Mouse (Mus musculus) lung, postnatal 4 days (tissue): ENCODE measurements at regions not wholly inside any gene's neighbourhood (a gene's known extent, or its start where the extent isn't known, plus 50 kb on each side); places are given as distances from the start of the nearest gene placed in this dataset.

Experiments
- DNase-seq, 2 experiments: peaks; one replicate each; pipeline ENCODE4 v3.0.0; 2021

DNA sequence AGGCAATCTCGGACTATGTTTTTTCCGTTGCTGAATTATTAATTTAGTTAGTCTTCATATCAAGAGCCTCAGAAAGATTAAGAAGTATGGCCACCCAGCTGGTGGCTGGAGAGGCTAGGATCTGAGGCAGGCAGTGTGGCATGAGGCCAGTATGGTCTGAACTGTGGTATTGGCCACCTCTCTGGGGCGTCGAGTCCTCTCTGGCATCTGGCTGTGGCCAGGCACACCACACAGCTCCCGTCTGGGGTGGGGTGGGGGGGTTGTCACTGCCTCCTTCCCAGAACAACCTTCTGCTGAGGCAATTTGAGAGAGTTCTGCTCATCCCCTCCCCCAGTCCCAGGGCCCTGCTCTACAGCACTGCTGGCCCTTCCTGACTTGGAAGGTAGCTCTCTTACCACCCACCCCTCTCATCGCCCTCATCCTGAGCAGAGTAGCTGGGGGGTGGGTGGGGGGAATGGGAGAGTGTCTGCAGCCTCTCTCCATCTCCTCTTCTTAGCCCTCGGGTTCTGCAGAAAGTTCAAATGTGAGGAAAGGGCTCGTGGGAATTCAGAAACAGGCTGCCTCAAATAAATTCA, 103.2 kb downstream of the Vegfa start:
- DNase-seq: no peak

DNA sequence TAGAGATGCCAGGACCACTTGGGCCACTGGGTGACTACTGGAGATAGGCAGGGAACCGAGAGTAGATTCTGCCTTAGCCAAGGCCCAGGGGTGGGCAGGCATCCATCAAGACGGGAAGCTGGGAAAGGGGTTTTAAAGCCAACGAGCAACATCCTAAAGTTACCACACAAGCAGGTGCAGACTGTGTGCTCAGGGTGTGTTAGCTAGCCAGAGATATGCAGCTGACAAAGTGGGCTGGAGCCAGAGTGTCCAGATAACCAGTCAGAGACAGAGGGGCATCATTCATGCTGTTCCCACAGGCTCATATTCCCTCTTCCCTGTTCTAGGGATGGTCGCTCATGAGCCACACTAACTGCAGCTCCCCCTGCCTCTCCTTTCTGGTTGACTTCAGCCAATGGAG, 104.2 kb downstream of the Vegfa start:
- DNase-seq: no peak

- DNase-seq: no peak
These were observed 106.3 kb downstream of the Vegfa start for GRCm38 (mm10) chr17:45925845-45926244.

GRCm38 (mm10) chr17:45924595-45924994, 107.6 kb downstream of the Vegfa start:
- DNase-seq: no peak

DNA sequence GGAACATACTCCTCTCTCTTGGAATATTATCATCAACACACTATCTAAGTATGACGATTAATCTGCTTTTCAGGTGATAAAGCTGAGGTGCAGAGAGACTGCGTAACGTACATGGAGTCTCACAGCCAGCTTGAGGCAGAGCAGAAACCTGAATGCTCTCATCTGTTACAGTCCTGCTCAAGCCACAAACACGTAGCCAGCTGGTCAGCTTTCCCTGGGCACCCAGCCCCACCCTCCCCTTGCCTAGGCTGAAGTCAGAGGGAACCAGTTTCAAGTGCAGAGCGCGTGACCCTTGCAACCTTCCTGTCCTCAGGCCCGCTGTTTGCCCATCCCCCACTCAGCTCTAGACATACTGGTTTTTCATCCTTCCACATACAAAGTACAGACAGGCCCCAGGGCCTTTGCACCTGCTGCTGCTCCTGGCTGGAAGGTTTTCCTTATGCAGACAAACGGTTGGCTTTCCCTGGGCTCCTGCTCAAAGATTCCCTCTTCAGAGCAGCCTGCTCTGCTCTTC, 108.9 kb downstream of the Vegfa start:
- no peak for DNase-seq

DNA sequence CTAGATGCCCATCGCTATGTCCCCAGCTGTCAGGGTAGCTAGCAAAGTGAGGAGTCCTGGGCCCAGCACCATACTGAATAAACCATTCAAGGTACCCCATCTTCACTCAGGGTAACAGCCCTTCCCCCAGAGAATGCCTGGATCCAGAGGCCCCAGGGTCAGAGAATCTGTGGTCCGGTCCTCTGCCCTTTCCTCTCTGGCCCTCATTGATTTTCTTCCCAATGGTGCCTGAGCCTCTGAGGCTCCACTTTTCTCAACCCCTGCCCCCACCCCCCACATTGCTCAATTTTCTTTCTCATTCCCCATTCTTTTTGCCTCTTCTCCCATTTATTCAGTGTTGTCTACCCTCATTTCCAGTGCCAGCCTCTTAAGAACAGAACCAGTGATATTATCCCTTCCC, 114.5 kb downstream of the Vegfa start:
- no peak for DNase-seq

- DNase-seq: no peak
These were observed 115.2 kb downstream of the Vegfa start for GRCm38 (mm10) chr17:45916937-45917336.

DNA sequence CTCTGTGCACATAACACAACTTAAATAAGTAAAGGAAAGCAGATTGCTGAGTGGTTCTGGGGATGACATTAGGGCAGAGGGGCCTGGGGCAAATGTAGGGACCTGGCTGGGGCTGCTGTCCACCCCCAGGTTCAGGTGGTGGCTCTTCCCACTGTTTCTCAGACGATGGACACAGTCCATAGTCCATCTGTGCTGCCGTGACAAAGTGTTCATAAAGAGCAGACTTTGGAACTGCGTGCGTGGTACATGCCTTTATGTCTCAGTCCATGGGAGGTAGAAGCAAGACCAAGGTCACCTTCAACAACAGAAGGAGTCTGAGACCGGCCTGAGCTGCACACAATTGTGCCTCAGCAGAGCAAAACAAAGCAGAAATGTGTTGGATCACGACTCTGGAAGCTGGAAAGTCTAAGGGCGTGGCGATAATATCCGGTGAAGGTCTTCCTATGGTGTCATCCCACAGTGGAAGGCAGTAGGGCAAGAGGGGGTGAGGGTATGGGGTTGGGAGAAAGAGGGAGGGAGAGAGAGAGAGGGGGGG, 117.4 kb downstream of the Vegfa start:
- DNase-seq: no peak

GRCm38 (mm10) chr17:45914237-45914636, 117.9 kb downstream of the Vegfa start:
- DNase-seq: no peak

GRCm38 (mm10) chr17:45913671-45914070, 118.5 kb downstream of the Vegfa start:
- DNase-seq: no peak

- no peak for DNase-seq
These were observed 120.0 kb downstream of the Vegfa start for GRCm38 (mm10) chr17:45912165-45912564.

DNA sequence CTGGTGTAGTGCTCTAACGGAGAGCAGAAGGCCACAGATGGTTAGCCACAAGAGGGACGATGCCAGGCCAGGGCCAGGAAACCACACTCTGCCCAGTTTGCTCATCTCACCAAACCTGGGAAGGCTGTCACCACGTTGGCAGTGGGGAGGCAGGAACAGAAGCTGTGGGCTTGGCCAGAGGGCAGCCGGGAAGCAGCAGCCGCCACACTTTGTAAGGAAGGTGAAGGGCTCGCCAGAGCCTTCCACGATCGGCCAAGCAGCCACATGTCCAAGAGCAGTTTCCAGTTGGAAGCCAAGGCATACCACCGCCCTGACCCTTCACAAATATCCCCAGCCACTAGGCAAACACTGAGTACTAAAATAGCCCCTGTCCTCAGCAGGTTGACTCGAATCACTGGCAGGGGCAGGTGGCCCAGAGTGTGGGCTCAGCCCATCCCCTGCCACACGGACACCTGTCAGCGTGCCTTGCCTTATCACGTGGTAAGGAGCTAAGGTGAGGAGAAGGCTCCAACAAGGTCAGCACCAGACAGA, 120.9 kb downstream of the Vegfa start:
- DNase-seq: no peak

GRCm38 (mm10) chr17:45910245-45910644, 121.9 kb downstream of the Vegfa start:
- DNase-seq: no peak

DNA sequence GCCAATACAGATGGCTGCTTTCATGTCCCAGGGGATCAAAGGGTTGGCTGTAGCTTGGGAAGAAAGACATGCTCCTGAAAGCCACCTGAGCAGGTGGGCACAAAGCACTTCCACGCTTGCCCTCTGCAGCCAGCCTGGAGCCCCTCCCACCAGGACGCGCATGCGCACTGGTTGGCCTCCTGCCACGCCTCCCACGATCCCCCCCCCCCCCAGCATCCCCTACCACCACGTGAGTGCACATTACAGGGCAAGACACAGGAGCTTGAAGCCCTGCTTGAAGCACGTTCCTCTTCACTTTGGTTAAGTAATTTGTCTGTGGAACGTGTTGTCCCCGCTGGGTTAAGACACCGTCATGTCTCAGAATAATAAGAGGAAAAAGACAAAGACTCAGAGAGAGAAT, 124.6 kb downstream of the Vegfa start:
- DNase-seq: no peak

DNA sequence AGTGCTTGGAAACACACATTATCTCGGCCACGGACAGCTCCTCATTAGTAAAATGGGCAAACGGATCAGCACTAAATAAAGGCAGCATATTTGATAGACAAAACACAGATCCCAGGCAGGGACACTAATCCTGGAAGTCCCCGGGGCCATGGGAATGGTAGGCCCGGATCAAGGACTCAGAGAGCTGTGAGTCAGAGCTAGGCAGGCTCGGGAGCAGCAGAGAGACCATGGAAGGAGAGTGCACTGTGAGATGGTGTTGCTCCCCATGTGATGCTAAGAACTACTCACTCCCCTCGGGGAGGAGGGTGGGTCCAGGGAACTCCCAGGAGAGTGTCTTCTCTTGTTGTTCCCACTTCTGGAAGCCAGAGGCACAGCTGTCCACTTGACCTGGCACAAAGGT, 126.6 kb downstream of the Vegfa start:
- no peak for DNase-seq

DNA sequence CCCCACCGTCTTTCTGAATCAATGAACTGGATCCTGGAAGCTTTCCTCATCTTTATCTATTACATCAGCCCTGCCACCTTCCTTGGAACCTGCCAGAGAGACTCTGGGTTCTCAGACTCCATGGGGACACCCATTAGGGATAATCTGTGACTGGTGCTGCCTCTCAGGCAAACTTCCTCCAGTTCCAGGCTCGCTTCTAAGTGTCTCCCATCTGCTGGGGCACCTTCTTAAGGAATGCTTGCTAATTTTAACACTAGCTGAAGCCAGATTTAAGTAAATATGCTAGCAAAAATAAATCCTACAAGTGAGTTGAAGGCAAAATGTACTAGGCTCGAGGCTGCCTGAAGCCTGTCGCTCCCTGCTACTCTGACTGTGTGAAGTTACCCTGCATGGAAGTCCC, 127.9 kb downstream of the Vegfa start:
- no peak for DNase-seq

DNA sequence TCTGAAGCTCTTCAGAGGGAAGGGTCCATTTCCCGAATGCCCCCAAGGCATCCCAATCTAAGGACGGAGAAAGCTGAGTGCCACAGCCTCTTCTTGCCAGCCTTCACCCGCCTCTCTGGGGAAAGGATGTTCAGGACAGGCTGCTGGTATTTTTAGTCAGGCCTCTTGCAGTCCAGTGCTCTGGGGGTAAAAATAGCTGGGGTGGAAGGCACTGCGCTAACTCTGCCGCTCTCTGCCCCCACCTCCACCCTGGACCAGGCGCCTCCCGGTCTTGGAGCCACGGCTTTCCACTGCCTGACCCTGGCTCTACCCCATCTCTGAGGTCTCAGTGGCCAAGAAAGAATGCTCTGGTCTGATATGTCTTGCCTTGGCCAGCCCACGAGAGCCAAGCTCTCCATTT, 128.9 kb downstream of the Vegfa start:
- DNase-seq: no peak

- DNase-seq: no peak
These were observed 129.5 kb downstream of the Vegfa start for GRCm38 (mm10) chr17:45902668-45903067.

- DNase-seq: no peak
These were observed 135.3 kb downstream of the Vegfa start for GRCm38 (mm10) chr17:45896922-45897302.

DNA sequence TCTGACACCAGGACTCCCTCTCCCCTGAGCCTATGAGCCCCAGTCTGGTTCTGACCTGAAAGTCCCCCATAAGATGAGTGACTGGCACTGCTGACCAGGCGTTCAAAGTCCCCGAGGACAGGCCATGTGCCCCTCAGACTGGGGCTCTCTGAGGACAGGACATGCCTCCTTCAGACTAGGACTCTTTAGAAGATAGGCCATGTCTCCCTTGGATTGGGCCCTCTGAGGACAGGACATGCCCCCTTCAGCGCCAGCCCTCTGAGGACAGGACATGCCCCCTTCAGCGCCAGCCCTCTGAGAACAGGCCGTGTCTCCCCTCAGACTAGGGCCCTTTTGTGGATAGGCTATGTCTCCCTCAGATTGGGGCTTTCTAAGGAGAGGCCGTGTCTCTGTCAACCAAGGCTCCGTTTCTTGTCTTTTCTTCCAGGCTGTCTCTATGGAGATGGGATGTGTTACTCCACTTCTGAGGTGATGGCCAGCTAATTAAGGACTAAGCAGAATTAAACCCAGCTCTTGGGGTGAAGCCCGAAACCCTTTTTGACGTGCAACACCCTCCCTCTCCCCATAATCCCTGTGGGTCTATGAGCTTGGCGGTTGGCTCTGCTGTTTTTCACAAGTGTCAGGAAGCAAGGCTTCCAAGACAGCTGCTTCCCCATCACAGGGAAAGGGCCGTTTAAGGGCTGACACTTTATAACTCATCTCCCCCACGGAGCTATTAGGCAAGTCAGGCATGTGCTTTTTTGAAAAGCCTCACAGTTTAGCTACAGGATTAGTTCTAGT, 135.8 kb downstream of the Vegfa start:
- DNase-seq: no peak

- DNase-seq: no peak
These were observed 138.0 kb downstream of the Vegfa start for GRCm38 (mm10) chr17:45894166-45894565.

DNA sequence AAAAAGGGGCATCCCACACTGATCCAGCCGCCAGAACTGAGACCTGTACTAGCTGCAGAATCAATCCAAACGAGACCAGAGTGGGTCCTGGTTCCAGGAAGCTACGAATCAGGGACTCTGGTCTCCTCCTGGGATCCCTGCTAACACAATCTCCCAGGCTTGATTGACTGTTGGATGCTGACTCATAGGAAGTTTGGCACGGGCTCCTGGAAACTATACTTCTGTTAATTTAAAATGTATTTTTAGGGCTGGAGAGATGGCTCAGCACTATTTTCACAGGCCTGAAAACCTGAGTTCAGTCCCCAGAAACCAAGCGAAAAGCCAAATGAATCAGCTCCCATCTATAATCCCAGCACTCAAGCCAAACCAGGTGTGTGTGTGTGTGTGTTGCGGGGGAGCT, 138.5 kb downstream of the Vegfa start:
- no peak for DNase-seq

DNA sequence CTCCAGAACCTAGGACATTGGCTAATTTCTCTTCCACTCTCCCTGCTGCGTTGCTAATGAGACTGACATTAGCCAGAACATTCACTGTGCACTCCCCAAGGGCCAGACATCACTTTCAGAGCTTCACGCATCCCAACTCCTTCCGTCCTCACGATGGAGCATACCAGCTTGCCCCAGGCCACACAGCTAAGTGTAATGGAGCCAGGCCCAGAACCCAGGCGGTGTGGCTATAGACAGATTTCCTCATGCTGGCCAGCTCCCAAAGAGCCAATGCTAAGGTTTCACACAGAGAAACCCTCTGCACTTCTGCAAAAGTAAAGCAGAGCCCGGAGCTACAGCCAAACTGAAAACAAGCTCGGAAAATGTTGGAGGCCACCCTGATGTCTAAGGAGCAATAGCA, 139.1 kb downstream of the Vegfa start:
- no peak for DNase-seq

GRCm38 (mm10) chr17:45889451-45889850, 142.7 kb downstream of the Vegfa start:
- DNase-seq: peak; percentile 35 to 70
